Mouse (Mus musculus) spleen, postnatal 10 days (tissue): ENCODE measurements around the gene Rasl2-9.
"Not testable (repeated sequence)": the region's sequence is repeated elsewhere in the genome, so short reads cannot be mapped to it uniquely, and the experiment has no call there.

Source experiments
- DNase-seq, 2 experiments: peaks; one replicate each; pipeline ENCODE4 v3.0.0; 2021 to 2022; ENCODE audit warnings: low spot score in 2 of 2

Rasl2-9 gene

DNA sequence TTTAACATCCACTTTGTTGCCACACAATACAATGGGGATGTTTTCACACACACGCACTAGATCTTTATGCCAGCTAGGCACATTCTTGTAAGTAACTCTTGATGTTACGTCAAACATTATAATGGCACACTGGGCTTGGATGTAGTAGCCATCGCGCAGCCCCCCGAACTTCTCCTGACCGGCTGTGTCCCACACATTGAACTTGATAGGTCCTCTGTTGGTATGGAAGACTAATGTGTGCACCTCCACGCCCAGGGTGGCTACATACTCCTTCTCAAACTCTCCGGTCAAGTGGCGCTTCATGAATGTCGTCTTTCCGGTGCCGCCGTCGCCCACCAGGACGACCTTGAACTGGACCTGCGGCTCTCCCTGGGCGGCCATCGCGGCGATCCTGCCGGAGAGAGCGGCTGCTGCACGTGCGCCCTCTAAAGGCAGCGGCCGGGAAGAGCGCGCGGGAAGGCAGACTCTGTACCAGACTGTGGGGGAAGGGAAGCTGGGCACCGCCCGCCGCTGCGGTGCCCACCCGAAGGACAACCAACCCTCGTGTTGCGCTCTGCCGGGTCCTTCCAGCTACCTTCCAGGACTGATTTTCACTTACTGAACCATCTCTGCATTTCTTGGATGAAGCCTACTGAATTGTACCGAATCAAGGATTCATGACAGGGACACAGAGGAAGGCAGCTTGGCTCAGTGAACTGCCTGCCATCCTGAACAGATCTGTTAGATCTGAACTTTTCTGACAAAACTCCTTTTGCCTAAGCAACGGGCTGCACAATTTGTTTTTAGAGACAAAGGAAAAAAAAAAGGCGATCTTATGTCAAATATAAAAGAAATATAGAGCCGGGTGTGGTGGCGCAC is at the start of gene Rasl2-9:
Gene Rasl2-9, minus strand, starts transcription at position 402 of the 858 bp plus-strand sequence.
- peak; percentile 68 to 83 for DNase-seq

DNA sequence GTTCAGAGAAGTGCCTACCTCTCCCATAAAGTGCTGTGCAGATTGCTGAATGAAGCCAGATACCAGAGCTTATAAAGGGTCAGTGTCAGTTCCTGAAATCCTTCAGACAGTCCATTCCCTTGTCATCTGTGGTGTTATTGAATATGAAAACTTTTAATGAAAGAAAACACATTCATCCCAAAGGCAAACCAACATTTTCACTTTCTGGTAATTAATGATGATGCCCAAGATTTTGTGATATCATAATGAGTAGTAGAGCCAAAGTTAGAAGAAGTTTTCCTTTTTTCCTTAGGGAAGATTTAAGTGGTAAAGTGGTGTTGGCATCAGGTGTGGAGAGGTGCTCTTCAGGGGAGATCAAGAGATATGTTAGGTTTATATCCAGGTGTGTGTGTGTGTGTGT is 23.8 kb upstream of the Rasl2-9 start, which contains the start of gene Vmn1r55:
Gene Vmn1r55, minus strand, starts transcription at position 101 of the 400 bp plus-strand sequence.
- not testable (repeated sequence) for DNase-seq

GRCm38 (mm10) chr7:5125078-5125477 is 672 bp downstream of the Rasl2-9 start:
- no peak for DNase-seq

DNA sequence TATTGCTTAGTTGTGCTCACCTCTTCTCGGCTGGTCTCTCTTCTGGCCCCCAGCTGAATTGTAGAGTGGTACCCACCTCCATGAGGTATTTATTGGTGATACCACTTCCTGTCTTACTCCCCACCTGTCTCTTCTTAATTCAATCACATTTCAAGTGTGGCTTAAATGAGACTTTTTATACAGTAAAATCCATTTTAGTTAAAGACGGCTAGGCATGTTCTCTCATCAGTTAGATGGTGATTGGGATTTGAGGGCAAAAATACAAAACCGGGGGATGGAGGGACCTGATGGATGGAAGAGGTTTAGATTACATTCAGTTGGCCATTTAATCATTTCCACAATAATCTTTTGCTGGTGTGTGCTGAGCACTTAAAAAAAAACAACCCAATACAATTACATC is 8.9 kb downstream of the Rasl2-9 start, which contains the start of gene Rfpl4:
Gene Rfpl4, minus strand, starts transcription at position 101 of the 400 bp plus-strand sequence.
- no peak for DNase-seq

DNA sequence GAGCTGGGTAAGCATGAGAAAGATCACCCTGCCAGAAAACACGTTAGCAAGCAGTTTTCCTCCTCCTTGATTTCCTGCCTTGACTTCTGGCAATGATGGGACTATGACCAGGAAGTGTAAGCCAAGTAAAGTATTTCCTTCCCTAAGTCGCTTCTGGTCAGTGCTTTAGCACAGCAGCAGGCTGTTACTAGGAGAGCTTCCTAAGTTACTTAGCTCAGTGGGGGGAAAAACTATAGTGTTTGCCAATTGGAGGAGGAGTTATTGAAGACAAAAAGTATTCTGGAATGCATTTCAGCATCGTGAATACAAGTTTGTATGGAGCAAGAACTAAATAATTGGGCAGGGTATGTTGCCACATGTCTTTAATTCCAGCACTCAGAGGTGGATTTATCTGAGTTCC is 13.0 kb downstream of the Rasl2-9 start:
- no peak for DNase-seq

- DNase-seq: no peak
Observed at GRCm38 (mm10) chr7:5109301-5109700, 16.4 kb downstream of the Rasl2-9 start.

DNA sequence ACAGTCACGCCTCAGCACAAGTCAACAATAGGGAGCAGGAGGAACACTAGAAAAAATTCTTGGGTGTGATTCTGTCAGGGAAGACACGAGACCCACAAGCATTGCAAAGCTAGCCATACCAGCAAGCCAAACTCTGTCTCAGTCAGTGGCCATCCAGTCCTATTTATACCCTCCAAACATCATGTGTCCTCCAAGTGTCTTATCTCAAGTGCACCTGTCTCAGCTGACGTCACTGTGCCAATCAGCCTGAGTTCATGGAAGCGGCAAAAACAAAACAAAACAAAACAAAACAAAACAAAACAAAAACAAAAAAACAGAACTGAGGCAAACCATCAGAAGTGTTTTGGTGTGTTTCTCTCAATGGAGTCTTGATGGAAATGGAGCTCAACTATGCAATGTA is 17.5 kb downstream of the Rasl2-9 start:
- no peak for DNase-seq

GRCm38 (mm10) chr7:5102564-5102963 is 23.2 kb downstream of the Rasl2-9 start:
- no peak for DNase-seq

GRCm38 (mm10) chr7:5101066-5101663 is 24.6 kb downstream of the Rasl2-9 start:
- DNase-seq: peak in 1 of 2 experiments; percentile 55

- no peak for DNase-seq
Observed at GRCm38 (mm10) chr7:5099796-5100195, 26.0 kb downstream of the Rasl2-9 start.

DNA sequence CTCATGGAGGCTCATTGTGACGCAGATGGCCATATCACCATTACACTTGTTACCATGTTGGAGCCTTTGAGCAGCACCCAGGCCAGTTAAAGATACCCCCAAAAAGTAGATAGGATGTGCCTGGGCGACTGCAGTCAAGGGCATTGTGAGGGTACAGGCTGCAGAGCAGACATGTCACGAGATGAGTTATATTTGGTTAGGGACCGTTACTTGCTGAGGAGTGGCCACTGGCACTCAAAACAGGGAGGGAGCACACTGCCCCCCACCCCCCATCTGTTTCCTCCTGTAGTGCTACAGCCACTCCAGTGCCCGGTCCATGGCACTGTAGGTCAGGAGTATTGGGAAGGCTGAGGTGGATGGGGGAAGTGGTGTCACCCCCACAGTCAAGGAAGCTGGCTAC is 27.0 kb downstream of the Rasl2-9 start:
- no peak for DNase-seq

- no peak for DNase-seq
Observed at GRCm38 (mm10) chr7:5092831-5093510, 32.8 kb downstream of the Rasl2-9 start.

DNA sequence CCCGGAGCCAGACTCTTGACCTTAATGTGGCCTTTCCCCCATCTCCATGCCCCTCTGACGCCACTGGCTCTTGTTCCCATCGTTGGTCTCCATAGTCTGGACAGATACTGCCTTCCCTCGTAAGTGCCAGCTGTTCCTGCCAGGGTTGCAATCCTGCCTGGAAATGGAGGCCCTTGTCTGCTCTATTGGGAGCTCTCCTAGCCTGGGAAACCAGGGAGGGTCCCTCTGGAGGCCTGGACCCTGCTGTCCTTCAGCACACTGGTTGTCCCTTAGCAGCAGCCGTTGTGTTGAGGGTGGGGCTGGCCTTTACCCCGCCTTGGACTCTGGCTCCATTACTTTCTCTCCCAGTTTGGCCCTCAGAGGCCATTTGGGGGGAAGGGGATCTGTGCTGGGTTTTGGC is 33.4 kb downstream of the Rasl2-9 start:
- no peak for DNase-seq

DNA sequence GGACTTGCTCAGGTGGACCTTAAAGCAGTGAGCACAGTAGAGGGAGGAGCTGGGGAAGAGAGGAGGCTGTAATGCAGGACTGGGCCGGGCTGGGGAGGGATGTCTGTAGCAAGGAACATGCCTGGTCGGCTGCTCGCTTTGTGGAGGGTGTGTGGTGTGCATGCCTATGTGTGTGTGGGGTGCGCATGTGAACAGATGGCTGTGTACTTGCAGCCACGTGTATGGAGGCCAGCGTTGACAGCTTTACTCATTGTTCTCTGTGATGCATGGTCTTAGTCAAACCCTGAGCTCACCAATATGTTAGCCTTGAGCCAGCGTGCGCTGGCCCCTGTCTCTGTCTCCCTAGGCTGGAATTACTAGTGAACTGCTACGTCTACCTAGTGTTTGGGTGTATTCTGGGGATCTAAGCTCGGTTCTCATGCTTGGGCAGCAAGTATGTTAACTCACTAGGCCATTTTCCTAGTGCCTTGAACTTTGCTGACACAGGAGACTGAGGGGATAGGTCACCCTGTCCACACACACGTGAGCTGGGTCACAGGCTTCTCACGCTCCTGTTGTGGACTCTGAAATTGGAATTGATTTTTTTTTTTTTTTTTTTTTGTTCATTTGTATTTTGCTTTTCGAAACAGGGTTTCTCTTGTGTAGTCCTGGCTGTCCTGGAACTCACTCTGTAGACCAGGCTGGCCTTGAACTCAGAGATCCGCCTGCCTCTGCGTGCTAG is 34.6 kb downstream of the Rasl2-9 start:
- no peak for DNase-seq

DNA sequence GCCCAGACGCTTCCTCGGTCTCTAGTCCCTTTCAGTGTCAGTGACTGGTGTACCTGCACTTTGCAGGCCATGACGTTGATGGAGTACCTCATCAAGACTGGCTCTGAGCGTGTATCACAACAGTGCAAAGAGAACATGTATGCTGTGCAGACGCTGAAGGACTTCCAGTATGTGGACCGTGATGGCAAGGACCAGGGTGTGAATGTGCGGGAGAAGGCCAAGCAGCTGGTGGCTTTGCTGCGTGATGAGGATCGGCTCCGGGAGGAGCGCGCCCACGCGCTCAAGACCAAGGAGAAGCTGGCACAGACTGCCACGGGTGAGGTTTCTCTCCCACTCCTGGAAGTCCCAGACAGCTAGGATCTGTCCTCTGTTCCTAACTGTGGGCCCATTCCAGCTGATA is 35.9 kb downstream of the Rasl2-9 start:
- no peak for DNase-seq

GRCm38 (mm10) chr7:5087886-5088285 is 37.9 kb downstream of the Rasl2-9 start:
- no peak for DNase-seq

DNA sequence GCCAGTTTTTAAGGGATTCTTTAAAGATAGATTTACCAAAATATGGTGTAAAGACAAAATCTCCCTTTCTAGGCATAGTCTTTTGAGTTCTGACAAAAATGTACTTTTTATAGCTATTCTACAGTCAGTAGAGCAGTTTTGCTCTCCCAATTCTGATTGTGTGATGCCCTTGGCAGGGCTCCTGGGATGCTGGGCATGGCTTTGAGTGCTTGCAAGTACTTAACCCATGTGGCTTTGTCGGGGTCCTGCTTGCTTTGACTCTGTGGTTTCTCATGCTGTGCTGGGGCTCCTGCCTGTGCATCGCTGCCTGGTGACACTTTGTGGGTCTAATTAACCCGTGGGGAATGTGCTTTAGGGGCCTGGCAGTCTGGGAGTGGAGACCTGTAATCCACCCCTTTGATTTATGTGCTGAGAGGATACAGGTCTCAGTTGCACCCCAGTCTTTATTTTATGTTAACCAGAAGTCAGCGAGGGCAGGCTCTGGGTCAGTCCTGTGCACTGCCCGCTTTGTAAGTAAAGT is 38.8 kb downstream of the Rasl2-9 start:
- no peak for DNase-seq

DNA sequence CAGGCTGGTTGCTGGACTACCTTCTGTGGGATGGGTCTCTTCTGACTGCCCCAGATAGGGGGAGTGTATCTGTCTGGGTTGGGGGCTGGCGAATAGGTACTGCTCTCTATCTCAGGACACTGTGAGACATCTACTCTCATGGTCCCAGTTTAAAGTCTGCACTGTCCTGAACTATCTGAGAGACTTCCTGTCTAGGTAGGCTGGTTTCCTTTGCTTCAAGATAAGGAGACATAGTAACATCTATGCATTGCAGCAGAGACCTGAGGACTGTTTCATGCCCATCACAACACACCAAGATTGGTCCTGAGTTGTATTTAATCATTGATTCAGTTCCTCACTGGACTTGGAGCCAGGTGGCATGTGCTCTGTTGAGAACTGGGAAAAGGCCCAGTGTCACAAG is 40.2 kb downstream of the Rasl2-9 start:
- no peak for DNase-seq

- DNase-seq: peak in 1 of 2 experiments; percentile 44
Observed at GRCm38 (mm10) chr7:5083325-5084105, 42.2 kb downstream of the Rasl2-9 start.

DNA sequence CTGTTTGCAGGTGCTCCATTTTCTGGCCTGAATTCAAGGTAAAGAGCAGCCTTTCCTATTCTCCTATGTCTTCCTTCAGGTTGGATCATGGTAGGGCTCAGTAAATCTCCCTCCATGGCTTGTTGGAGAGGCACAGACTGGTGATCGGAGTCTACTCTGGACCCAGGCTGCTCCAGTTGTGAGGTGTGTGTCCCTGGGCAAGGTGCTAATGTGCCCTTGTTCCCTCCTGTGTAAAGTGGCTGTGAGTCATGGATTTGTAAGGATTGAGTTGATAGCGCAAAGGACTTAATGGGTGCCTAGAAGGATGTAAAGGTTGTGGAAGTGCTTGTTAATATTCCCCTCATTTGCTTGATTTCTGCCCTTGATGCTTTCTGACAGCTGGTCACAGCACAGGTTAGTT is 43.8 kb downstream of the Rasl2-9 start:
- no peak for DNase-seq

DNA sequence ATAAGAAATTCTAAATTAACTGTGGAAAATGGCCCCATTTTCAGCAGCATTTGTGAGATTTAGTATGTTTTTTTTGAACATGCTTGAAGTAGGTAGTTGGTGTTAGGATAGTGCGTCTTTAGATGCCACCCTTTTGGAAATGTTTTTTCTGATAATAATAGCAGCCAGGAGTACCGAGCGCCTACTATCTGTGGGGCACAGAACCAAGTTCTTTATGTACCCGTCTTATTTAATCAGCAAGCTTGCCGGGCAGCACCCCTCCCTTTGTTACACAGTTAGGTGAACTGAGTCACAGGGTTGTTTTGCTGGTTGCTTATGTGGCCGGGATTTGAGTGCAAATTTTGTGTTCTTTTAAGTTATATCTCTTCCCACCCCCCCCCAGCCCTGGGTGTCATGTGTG is 44.5 kb downstream of the Rasl2-9 start:
- DNase-seq: peak in 1 of 2 experiments; percentile 41
